Mouse (Mus musculus) C2C12 (cell line): ENCODE data around the gene Esam.

ENCODE experiments used
- CEBPB ChIP-seq: IDR thresholded peaks from one replicate; pipeline ENCODE4 v1.6.1; 2011; ENCODE audit warnings: low read depth, mild to moderate bottlenecking, control low read depth, moderate library complexity
- CTCF ChIP-seq: IDR thresholded peaks from one replicate; pipeline ENCODE4 v1.5.1; 2011; ENCODE audit not compliant: control insufficient read depth, insufficient read depth, insufficient read length
- FOSL1 ChIP-seq: IDR thresholded peaks from one replicate; pipeline ENCODE4 v1.8.0; 2011; ENCODE audit warnings: mild to moderate bottlenecking, low read length; ENCODE audit not compliant: poor library complexity, insufficient read depth, severe bottlenecking
- MAX ChIP-seq: IDR thresholded peaks from one replicate; pipeline ENCODE4 v1.6.1; 2011; ENCODE audit warnings: mild to moderate bottlenecking, control low read depth
- MYOD1 ChIP-seq: IDR thresholded peaks from one replicate; pipeline ENCODE4 v1.6.1; 2011; ENCODE audit warnings: low read depth; ENCODE audit not compliant: control insufficient read depth, insufficient read length
- MYOG ChIP-seq: IDR thresholded peaks from one replicate; pipeline ENCODE4 v1.6.1; 2011; ENCODE audit not compliant: control insufficient read depth, insufficient read length; ENCODE audit errors: extremely low read depth
- USF1 ChIP-seq: IDR thresholded peaks from one replicate; pipeline ENCODE4 v1.6.1; 2011; ENCODE audit warnings: low read depth, mild to moderate bottlenecking, control low read depth, moderate library complexity

DNA sequence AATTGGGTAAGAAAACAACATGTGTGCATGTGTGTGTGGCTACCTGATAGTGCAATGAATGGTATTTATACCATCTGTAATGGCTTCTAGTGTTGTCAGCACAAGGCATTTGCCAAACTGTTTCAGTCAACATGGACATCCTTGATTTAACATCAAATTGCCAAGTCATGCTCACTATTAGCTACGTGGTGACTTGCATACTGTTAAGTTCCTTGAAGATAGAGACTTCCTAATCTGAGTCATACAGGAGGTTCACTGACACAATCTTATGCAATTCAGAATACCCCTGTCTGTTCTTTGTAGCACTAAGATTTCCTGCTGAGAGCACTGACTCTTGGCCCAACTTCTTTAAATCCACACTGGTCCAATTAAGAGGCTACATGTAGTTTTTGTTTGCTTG, 10.4 kb upstream of the Esam start:
- TF ChIP-seq CTCF (no peak), MAX (no peak), USF1 (no peak), CEBPB (no peak), MYOG (no peak), MYOD1 (no peak), FOSL1 (no peak)
